Mouse (Mus musculus): ENCODE results near the gene Pigr. TPM values are rescaled to one million over a fixed set of nuclear protein-coding genes. Genes with fewer than 3 reads are reported as not detected.

Pigr gene
- polyA plus RNA-seq, 1 experiment from 2014 or later, result 3.9 TPM

DNA sequence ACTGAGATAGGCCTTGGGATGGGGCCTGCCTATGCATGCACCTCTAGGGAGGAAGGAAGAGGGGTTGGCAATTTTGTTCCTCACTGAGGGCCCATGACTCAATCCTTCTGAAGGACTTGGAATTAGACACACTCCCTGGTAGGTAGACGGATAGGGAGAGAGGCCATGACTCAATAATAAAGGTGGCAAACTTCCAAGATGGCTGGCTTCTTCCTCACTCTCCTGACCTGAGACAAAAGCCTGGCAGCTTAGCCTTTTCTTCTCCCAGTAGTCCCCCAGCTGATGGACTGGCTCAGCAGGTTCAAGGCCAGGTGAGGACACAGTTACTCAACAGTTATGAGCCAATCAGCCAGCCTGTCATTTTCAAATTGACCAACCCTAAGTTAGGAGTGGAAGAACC, 66.0 kb downstream of the Pigr start:
- Histone ChIP-seq H3K4me1 (ENCODE audit: control insufficient read depth, insufficient read depth, low read length) (no peaks in the 10 kb centered on the region), H3K36me3 (ENCODE audit: control insufficient read depth, insufficient read depth, low read length) (no peaks in the 10 kb centered on the region), H3K9ac (ENCODE audit: low read depth, low read length) (no peak overlapping the region), H3K27ac (ENCODE audit: low read length) (no peak overlapping the region), H3K4me2 (ENCODE audit: low read depth, low read length) (no peak overlapping the region), H3K27me3 (replicated peaks; ENCODE audit: control insufficient read depth, insufficient read depth, low read length) (no peaks in the 10 kb centered on the region), H3K9me3 (ENCODE audit: control insufficient read depth, low read length) (no peaks in the 10 kb centered on the region), H3K4me3 (ENCODE audit: low read length) (no peak overlapping the region)
- no peak for ATAC-seq
- WGBS, result 67% methylated on average over 1 of the region's 1 CpGs

DNA sequence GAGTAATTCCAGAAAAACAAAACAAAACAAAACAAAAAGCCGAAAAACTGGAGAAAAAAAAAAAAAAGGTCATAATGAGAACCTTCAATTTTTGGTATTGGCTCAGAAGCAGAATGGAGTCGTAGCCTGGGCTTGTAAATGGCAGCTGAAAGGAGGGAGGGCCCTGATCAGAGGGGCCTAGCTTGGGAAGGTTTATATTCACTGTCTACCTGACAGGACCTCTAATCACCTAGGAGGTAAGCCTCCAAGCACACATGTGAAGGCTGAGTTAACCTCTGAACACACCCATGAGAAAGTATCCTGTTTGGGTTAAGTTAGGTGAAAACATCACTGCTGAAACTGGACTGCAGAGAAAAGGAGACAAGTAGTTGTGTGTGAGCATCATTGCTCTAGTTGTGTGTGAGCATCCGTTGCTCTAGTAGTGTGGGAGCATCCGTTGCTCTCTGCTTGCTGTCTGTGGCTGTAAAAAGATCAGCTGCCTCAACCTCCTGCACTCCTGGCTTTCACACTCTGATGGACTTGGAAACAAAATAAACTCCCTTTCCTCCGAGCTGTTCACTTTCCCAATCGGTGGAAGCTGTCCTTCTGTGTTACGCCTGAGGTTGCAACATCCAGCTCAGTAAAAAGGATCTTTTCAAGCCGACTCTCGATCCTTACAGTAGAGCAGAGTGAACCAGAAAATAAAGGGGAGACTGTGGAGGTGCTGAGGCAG, 67.0 kb downstream of the Pigr start:
- H3K9ac ChIP-seq (ENCODE audit: low read depth, low read length), result no peak overlapping the region
- no peak overlapping the region for H3K4me3 ChIP-seq (ENCODE audit: low read length)
- H3K36me3 ChIP-seq (ENCODE audit: control insufficient read depth, insufficient read depth, low read length), result no peaks in the 10 kb centered on the region
- no peak overlapping the region for H3K4me2 ChIP-seq (ENCODE audit: low read depth, low read length)
- no peak for ATAC-seq
- no peaks in the 10 kb centered on the region for H3K9me3 ChIP-seq (ENCODE audit: control insufficient read depth, low read length)
- no peak overlapping the region for H3K27ac ChIP-seq (ENCODE audit: low read length)
- no peaks in the 10 kb centered on the region for H3K27me3 ChIP-seq (replicated peaks; ENCODE audit: control insufficient read depth, insufficient read depth, low read length)
- WGBS, result 71% methylated on average over 9 of the region's 9 CpGs
- no peaks in the 10 kb centered on the region for H3K4me1 ChIP-seq (ENCODE audit: control insufficient read depth, insufficient read depth, low read length)

DNA sequence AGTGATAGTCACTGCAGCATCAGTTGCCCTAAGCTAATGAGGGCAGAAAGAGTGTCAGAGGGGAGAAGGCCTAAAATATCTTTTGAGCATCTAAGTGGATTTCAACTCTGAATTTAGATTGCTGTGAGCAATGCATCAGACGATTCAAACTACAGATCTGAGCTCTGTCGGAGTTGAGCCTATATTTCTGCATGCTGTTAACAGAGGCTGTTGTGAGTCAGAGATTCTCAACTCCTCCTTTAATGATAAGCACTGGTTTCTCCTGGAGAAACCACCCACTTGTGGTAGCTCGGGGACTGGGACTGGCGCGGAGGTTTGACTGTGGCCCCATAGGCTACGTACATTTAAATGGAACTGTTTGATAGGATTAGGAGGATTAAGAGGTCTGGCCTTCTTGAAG, 68.0 kb downstream of the Pigr start:
- Histone ChIP-seq H3K27me3 (replicated peaks; ENCODE audit: control insufficient read depth, insufficient read depth, low read length) (no peaks in the 10 kb centered on the region), H3K27ac (ENCODE audit: low read length) (no peak overlapping the region), H3K9ac (ENCODE audit: low read depth, low read length) (no peak overlapping the region), H3K4me1 (ENCODE audit: control insufficient read depth, insufficient read depth, low read length) (no peaks in the 10 kb centered on the region), H3K4me3 (ENCODE audit: low read length) (no peak overlapping the region), H3K9me3 (ENCODE audit: control insufficient read depth, low read length) (no peaks in the 10 kb centered on the region), H3K36me3 (ENCODE audit: control insufficient read depth, insufficient read depth, low read length) (no peaks in the 10 kb centered on the region), H3K4me2 (ENCODE audit: low read depth, low read length) (no peak overlapping the region)
- WGBS, result 69% methylated on average over 6 of the region's 6 CpGs
- no peak for ATAC-seq

Other genes with a start within 250 kb of the Pigr start
- 0.09 TPM in 1 of 2 replicates, not detected in the other for gene Zp3r, start 197.1 kb upstream of the Pigr start, polyA plus RNA-seq (2015; fragmentation: Nextera tagmentation; extraction: Ambion mirVana)
- 3.4 and 4.1 TPM in 2 replicates for gene C4bp, start 165.1 kb upstream of the Pigr start, polyA plus RNA-seq (2015; fragmentation: Nextera tagmentation; extraction: Ambion mirVana)
- gene Gm29427, start 110.9 kb upstream of the Pigr start, polyA plus RNA-seq (2015; fragmentation: Nextera tagmentation; extraction: Ambion mirVana), result 0.07 TPM in 1 of 2 replicates, not detected in the other
- 8.5 and 9.9 TPM in 2 replicates for gene Yod1, start 109.4 kb upstream of the Pigr start, polyA plus RNA-seq (2015; fragmentation: Nextera tagmentation; extraction: Ambion mirVana)
- gene Pfkfb2, start 97.4 kb upstream of the Pigr start, polyA plus RNA-seq (2015; fragmentation: Nextera tagmentation; extraction: Ambion mirVana), result 12.1 and 12.4 TPM in 2 replicates
- gene AA986860, start 94.7 kb upstream of the Pigr start, polyA plus RNA-seq (2015; fragmentation: Nextera tagmentation; extraction: Ambion mirVana), result 74.7 and 81.2 TPM in 2 replicates
- gene Fcamr, start 25.8 kb upstream of the Pigr start, polyA plus RNA-seq (2015; fragmentation: Nextera tagmentation; extraction: Ambion mirVana), result 0.10 and 0.20 TPM in 2 replicates
- 3.1 and 4.3 TPM in 2 replicates for gene Fcmr, start 39.0 kb downstream of the Pigr start, polyA plus RNA-seq (2015; fragmentation: Nextera tagmentation; extraction: Ambion mirVana)
- not detected in 2 replicates for gene Il24, start 60.8 kb downstream of the Pigr start, polyA plus RNA-seq (2015; fragmentation: Nextera tagmentation; extraction: Ambion mirVana)
- not detected in 2 replicates for gene Il20, start 84.8 kb downstream of the Pigr start, polyA plus RNA-seq (2015; fragmentation: Nextera tagmentation; extraction: Ambion mirVana)
- 0.20 TPM in 1 of 2 replicates, not detected in the other for gene Il19, start 113.4 kb downstream of the Pigr start, polyA plus RNA-seq (2015; fragmentation: Nextera tagmentation; extraction: Ambion mirVana)
- gene Il10, start 193.2 kb downstream of the Pigr start, polyA plus RNA-seq (2015; fragmentation: Nextera tagmentation; extraction: Ambion mirVana), result not detected in 2 replicates